Mouse (Mus musculus) left cerebral cortex, adult 2 months (tissue): ENCODE measurements around the gene Tnip1. TPM values are rescaled to one million over a fixed set of nuclear protein-coding genes. Genes with fewer than 3 reads are reported as not detected.

Source experiments
- DNase-seq, 2 experiments: peaks; one replicate each; pipeline ENCODE4 v3.0.0; 2021 to 2022; ENCODE audit warnings: low spot score in 2 of 2, mixed read lengths in 1 of 2; ENCODE audit errors: extremely low spot score in 1 of 2
- H3K27ac ChIP-seq: fragments of 200-600 bp; 2 replicates; pipeline ENCODE4 v1.8.1; 2022
- H3K4me3 ChIP-seq: fragments of 200-600 bp; 2 replicates; pipeline ENCODE4 v1.8.1; 2022
- CTCF ChIP-seq: fragments of 200-600 bp; IDR thresholded peaks from 2 replicates; pipeline ENCODE4 v1.8.1; 2022; ENCODE audit warnings: antibody characterized with exemption, mild to moderate bottlenecking, moderate library complexity
- intact Hi-C: fragments of 180-260 bp; cut with DNase I; formaldehyde crosslinking; loops from one replicate; pipeline ENCODE4 v1.15.1; 2025
- total RNA-seq, 2 experiments: library from RNA; stranded (reverse); gene quantifications; 2 replicates each; pipeline ENCODE4 v1.2.3; 2021

Tnip1 gene
- total RNA-seq, 2 experiments from 2014 or later: 38.3 to 38.4 TPM

- intact Hi-C loops: loop anchor here (5.0 kb wide), 1 partner anchor 227 kb away; no protein-coding TSS in a partner anchor
- DNase-seq: no peak
- TF ChIP-seq CTCF: no peak
- Histone ChIP-seq H3K4me3 (no peak overlapping the region), H3K27ac (no peak overlapping the region)
Measured at GRCm38 (mm10) chr11:54929290-54929689, 33.4 kb downstream of the Tnip1 start.

- DNase-seq: no peak
- no peak for TF ChIP-seq CTCF
- H3K27ac ChIP-seq: no peak overlapping the region
- no peak overlapping the region for H3K4me3 ChIP-seq
- intact Hi-C loops: loop anchor here (5.0 kb wide), 1 partner anchor 227 kb away; no protein-coding TSS in a partner anchor
Measured at GRCm38 (mm10) chr11:54928886-54929285, 33.8 kb downstream of the Tnip1 start.

GRCm38 (mm10) chr11:54928219-54928618, 34.5 kb downstream of the Tnip1 start:
- no peak for DNase-seq
- no peak for TF ChIP-seq CTCF
- intact Hi-C loops: loop anchor here (5.0 kb wide), 1 partner anchor 226 kb away; no protein-coding TSS in a partner anchor
- Histone ChIP-seq H3K27ac (no peak overlapping the region), H3K4me3 (no peak overlapping the region)

GRCm38 (mm10) chr11:54927346-54928140, 35.2 kb downstream of the Tnip1 start:
- peak; percentile 87 for TF ChIP-seq CTCF
- no peak overlapping the region for H3K4me3 ChIP-seq
- no peak overlapping the region for H3K27ac ChIP-seq
- intact Hi-C loops: loop anchor here (1.0 to 5.0 kb wide), 2 partner anchors 48 to 225 kb away; no protein-coding TSS in a partner anchor
- DNase-seq: peak; percentile 33 to 66

- no peak for TF ChIP-seq CTCF
- no peak overlapping the region for H3K4me3 ChIP-seq
- intact Hi-C loops: no loop called here
- H3K27ac ChIP-seq: no peak overlapping the region
- DNase-seq: no peak
Measured at GRCm38 (mm10) chr11:54924145-54924544, 38.6 kb downstream of the Tnip1 start.

- intact Hi-C loops: no loop called here
- no peak overlapping the region for H3K4me3 ChIP-seq
Measured at GRCm38 (mm10) chr11:54922488-54922887, 40.2 kb downstream of the Tnip1 start.

GRCm38 (mm10) chr11:54921798-54922197, 40.9 kb downstream of the Tnip1 start:
- no peak for TF ChIP-seq CTCF
- H3K27ac ChIP-seq: no peak overlapping the region
- no peak overlapping the region for H3K4me3 ChIP-seq
- intact Hi-C loops: no loop called here
- DNase-seq: no peak

More at GRCm38 (mm10) chr11:54922488-54922887, 40.2 kb downstream of the Tnip1 start:
- no peak for DNase-seq
- no peak overlapping the region for H3K27ac ChIP-seq
- TF ChIP-seq CTCF: no peak

GRCm38 (mm10) chr11:54920973-54921580, 41.6 kb downstream of the Tnip1 start:
- Histone ChIP-seq H3K27ac (no peak overlapping the region), H3K4me3 (no peak overlapping the region)
- no peak for DNase-seq
- TF ChIP-seq CTCF: no peak
- intact Hi-C loops: no loop called here

- DNase-seq: no peak
- no peak overlapping the region for H3K4me3 ChIP-seq
- H3K27ac ChIP-seq: no peak overlapping the region
- TF ChIP-seq CTCF: no peak
- intact Hi-C loops: no loop called here
Measured at GRCm38 (mm10) chr11:54920127-54920972, 42.4 kb downstream of the Tnip1 start.

- intact Hi-C loops: no loop called here
- Histone ChIP-seq H3K27ac (no peak overlapping the region), H3K4me3 (no peak overlapping the region)
- TF ChIP-seq CTCF: peak; percentile 46
- no peak for DNase-seq
Measured at GRCm38 (mm10) chr11:54918273-54918672, 44.4 kb downstream of the Tnip1 start.

- Histone ChIP-seq H3K4me3 (no peak overlapping the region), H3K27ac (no peak overlapping the region)
- DNase-seq: no peak
- TF ChIP-seq CTCF: no peak
- intact Hi-C loops: no loop called here
Measured at GRCm38 (mm10) chr11:54917461-54917860, 45.3 kb downstream of the Tnip1 start.
